Mouse (Mus musculus) midbrain, postnatal 0 days (tissue): ENCODE measurements around the gene Gtf3c3. TPM values are rescaled to one million over a fixed set of nuclear protein-coding genes. Genes with fewer than 3 reads are reported as not detected.

Experiments
- ATAC-seq: fragments of 200-750 bp; cut with Nextera tagmentation; 2 replicates; pipeline ENCODE4 v1.8.0; 2017; ENCODE audit warnings: moderate number of reproducible peaks, mild to moderate bottlenecking, moderate TSS enrichment, moderate library complexity; ENCODE audit not compliant: low FRiP score
- DNase-seq: peaks from one replicate; pipeline ENCODE4 v3.0.0-alpha.2; 2015; ENCODE audit warnings: low spot score
- H3K27ac ChIP-seq: fragments of 300-500 bp; sonication (generic); 2 replicates; pipeline ENCODE4 v1.5.1; 2014; ENCODE audit warnings: low read depth, mild to moderate bottlenecking, low read length, mixed read lengths
- H3K27me3 ChIP-seq: fragments of 300-500 bp; sonication (generic); 2 replicates; pipeline ENCODE4 v1.6.1; 2014; ENCODE audit warnings: low read length, control low read depth, mixed read lengths; ENCODE audit not compliant: insufficient read depth
- H3K36me3 ChIP-seq: fragments of 300-500 bp; sonication (generic); 2 replicates; pipeline ENCODE4 v1.6.1; 2014; ENCODE audit warnings: low read length, control low read depth, mixed read lengths; ENCODE audit not compliant: insufficient read depth
- H3K4me1 ChIP-seq: fragments of 300-500 bp; sonication (generic); 2 replicates; pipeline ENCODE4 v1.6.1; 2014; ENCODE audit warnings: mild to moderate bottlenecking, control low read depth, antibody characterized with exemption, low read length, mixed read lengths; ENCODE audit not compliant: insufficient read depth
- H3K4me2 ChIP-seq: fragments of 300-500 bp; sonication (generic); 2 replicates; pipeline ENCODE4 v1.6.1; 2014; ENCODE audit warnings: low read depth, mild to moderate bottlenecking, low read length, mixed read lengths; ENCODE audit not compliant: poor library complexity, severe bottlenecking
- H3K4me3 ChIP-seq: fragments of 300-500 bp; sonication (generic); 2 replicates; pipeline ENCODE4 v1.5.1; 2014; ENCODE audit warnings: low read depth, mild to moderate bottlenecking, low read length, moderate library complexity
- H3K9ac ChIP-seq: fragments of 300-500 bp; sonication (generic); replicated peaks from 2 replicates; pipeline ENCODE4 v1.6.1; 2014; ENCODE audit warnings: mild to moderate bottlenecking, low read length, moderate library complexity, mixed read lengths; ENCODE audit not compliant: poor library complexity, severe bottlenecking
- H3K9me3 ChIP-seq: fragments of 300-500 bp; sonication (generic); 2 replicates; pipeline ENCODE4 v1.6.1; 2016; ENCODE audit warnings: low read length, control low read depth
- CTCF ChIP-seq: IDR thresholded peaks from 2 replicates; pipeline ENCODE4 v1.5.1; 2016; ENCODE audit warnings: antibody characterized with exemption, mild to moderate bottlenecking
- WGBS: fragments of 180-500 bp; shearing (Covaris S2); extraction: QIAGEN DNeasy Blood & Tissue Kit; methylation state at CpG from one replicate; pipeline ENCODE4 v1.1.7; 2014; 5-methylcytosine and 5-hydroxymethylcytosine counted together
- polyA plus RNA-seq: library from polyadenylated mRNA; unstranded; fragments of >200 nt; fragmentation: Nextera tagmentation; extraction: Ambion mirVana; gene quantifications from 2 replicates; pipeline ENCODE4 v1.2.1, GENCODE M21; 2015
- total RNA-seq: library from RNA; depleted of rRNA; stranded (reverse); fragments of >200 nt; gene quantifications from 2 replicates; pipeline ENCODE4 v1.2.3, GENCODE M21; 2014

Gene Gtf3c3
- total and polyA plus RNA-seq, 2 experiments from 2014 or later = 17.3 to 23.2 TPM

DNA sequence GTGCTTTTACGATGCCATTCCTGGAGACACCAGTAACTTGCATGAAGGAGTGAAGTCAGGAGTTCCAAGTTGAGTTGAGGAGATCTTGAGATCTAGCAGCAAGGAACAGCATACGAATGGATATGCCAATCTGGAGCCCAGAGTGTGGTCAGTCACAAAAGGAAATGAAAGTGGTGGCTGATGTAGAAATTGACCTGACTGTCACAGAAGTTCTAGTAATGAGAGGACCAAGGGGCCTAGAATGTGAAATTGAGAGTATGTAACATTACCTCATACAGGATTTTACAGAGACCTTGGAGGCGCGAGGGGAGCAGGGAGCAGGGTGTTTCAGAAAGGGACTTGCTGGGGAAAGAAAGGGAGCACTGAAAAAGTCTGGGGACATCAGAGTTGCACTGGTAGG lies 10.1 kb upstream of the Gtf3c3 start:
- DNase-seq (no peak), ATAC-seq (no peak)
- Histone ChIP-seq H3K9ac (no peak overlapping the region), H3K27me3 (no peaks in the 10 kb centered on the region), H3K36me3 (no peaks in the 10 kb centered on the region), H3K4me1 (no peaks in the 10 kb centered on the region), H3K4me2 (no peak overlapping the region), H3K9me3 (no peaks in the 10 kb centered on the region), H3K4me3 (no peak overlapping the region), H3K27ac (no peak overlapping the region)
- 82% methylated on average over 4 of the region's 4 CpGs for WGBS
- TF ChIP-seq CTCF = no peak

DNA sequence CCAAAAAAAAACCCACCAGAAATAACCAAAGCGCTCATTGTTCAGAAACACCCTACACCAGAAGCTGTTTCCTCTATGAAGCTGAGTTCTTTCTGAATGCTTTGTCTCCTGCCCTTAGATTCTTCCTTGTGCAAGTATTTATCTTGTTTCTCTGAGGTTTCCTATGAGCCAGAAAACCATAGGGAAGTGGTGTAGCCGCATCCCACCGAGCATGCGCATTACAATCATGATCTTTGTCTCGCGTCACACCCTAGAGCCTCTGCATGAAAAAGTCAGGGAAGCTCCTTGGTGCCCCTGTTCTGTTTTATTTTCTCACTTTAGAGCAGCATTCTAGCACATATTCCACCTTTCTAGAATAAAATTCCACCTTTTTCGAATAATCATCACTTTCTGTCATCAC lies 4.9 kb upstream of the Gtf3c3 start:
- peak; percentile 40 for DNase-seq
- ATAC-seq = no peak
- no peak overlapping the region for H3K4me3 ChIP-seq
- H3K4me2 ChIP-seq = no peak overlapping the region
- no peaks in the 10 kb centered on the region for H3K4me1 ChIP-seq
- 49% methylated on average over 7 of the region's 7 CpGs for WGBS
- no peaks in the 10 kb centered on the region for H3K27me3 ChIP-seq
- no peak overlapping the region for H3K9ac ChIP-seq
- no peaks in the 10 kb centered on the region for H3K9me3 ChIP-seq
- H3K27ac ChIP-seq = no peak overlapping the region
- TF ChIP-seq CTCF = no peak
- H3K36me3 ChIP-seq = no peaks in the 10 kb centered on the region

DNA sequence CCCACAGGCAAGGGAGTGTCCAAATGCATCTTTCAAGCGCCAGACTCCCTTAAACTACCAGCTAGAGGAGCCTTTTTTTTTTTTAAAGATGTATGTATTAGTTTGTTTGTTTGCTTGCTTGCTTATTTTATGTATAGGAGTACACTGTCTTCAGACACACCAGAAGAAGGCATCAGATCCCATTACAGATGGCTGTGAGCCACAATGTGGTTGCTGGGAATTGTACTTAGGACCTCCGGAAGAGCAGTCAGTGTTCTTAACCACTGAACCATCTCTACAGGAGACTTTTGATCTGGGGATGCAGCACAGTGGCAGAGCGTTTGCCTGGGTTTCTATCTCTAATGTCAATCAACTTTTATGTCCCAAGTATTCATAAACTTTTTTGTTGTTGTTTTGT lies 307 bp upstream of the Gtf3c3 start:
- 0 out of 2 replicates have a peak overlapping the region, but pooled peaks have one; percentile 32 for H3K27ac ChIP-seq
- H3K27me3 ChIP-seq = no peaks in the 10 kb centered on the region
- H3K4me3 ChIP-seq = peak overlapping the region; percentile 76
- no peaks in the 10 kb centered on the region for H3K36me3 ChIP-seq
- DNase-seq (no peak), ATAC-seq (0 out of 2 replicates have a peak, but pooled peaks have one; percentile 4)
- no peak for TF ChIP-seq CTCF
- peak overlapping the region; percentile 64 for H3K4me2 ChIP-seq
- H3K4me1 ChIP-seq = peaks cover 10% of the 10 kb centered on the region
- WGBS = 38% methylated on average over 3 of the region's 3 CpGs
- peak overlapping the region; percentile 83 for H3K9ac ChIP-seq
- no peaks in the 10 kb centered on the region for H3K9me3 ChIP-seq

DNA sequence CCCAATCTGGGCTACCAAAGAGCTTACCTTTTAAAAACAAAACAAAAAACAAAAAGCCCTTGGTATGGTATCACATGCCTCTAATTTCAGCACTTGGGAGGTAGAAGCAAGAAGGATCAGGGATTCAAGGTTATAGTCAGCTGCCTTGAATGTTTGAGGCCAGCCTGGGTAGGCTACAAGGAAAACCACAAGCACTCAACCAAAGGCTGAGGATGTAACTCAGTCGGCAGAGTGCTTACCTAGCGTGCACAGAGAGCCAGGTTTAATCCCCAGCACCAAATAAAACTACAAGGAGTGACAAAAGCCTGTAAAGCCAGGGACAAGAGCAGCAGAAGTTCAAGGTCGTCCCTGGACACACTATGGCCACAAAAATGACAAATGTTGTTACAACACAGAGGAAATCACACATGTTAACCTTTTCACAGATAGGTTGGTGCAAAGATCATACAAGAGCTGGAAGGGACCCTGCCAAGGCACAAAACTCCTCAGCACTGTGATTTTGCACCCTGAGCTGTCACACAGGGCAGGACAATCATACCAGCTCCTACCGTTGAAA lies 16.5 kb downstream of the Gtf3c3 start:
- no peak overlapping the region for H3K4me3 ChIP-seq
- no peak for DNase-seq
- TF ChIP-seq CTCF = no peak
- no peak overlapping the region for H3K27ac ChIP-seq
- no peak overlapping the region for H3K9ac ChIP-seq
- H3K27me3 ChIP-seq = no peaks in the 10 kb centered on the region
- no peaks in the 10 kb centered on the region for H3K9me3 ChIP-seq
- no peak overlapping the region for H3K4me2 ChIP-seq
- peaks cover 55% of the 10 kb centered on the region for H3K36me3 ChIP-seq
- no peak for ATAC-seq
- 96% methylated on average over 4 of the region's 4 CpGs for WGBS
- no peaks in the 10 kb centered on the region for H3K4me1 ChIP-seq

DNA sequence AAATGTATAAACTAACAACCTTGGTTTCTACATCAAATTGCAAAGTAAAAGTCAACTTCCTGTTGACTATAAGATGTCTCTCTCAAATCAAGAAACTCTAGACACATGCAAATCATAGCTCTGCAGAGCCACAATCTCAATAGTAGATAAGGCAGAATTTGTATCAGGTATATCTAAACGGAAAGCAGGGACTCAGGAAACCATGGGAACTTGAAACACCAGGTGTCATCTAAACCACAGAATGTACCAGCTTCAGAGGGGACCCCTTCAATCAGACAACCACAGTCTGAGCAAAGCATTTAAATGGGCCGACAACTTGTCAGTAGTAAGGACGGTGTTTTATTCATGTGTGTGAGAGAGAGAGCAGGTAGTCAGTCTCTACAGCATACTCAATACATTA lies 17.1 kb downstream of the Gtf3c3 start:
- Histone ChIP-seq H3K9ac (no peak overlapping the region), H3K4me3 (no peak overlapping the region), H3K27me3 (no peaks in the 10 kb centered on the region), H3K9me3 (no peaks in the 10 kb centered on the region), H3K4me1 (no peaks in the 10 kb centered on the region), H3K27ac (no peak overlapping the region), H3K36me3 (peaks cover 52% of the 10 kb centered on the region), H3K4me2 (no peak overlapping the region)
- 97% methylated on average over 3 of the region's 3 CpGs for WGBS
- ATAC-seq (no peak), DNase-seq (no peak)
- no peak for TF ChIP-seq CTCF

DNA sequence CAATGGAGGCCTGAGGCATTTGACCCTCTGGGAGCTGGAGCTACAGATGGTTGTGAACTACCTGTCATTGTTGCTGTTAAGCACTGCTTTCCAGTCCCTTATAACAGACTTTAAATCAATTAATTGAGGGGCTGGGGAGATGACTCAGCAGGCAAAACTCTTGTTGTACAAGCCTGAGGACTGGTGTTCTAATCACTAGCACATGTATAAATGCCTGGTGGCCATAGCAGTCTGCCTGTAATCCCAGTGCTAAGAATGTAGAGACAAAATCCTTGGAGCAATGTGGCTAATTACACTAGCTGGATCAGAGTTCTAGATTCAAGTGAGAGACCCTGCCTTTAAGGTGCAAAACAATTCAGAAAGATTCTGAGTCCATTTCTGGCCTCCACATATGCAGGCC lies 36.0 kb downstream of the Gtf3c3 start:
- DNase-seq (no peak), ATAC-seq (no peak)
- Histone ChIP-seq H3K9ac (no peak overlapping the region), H3K4me3 (no peak overlapping the region), H3K36me3 (peaks cover 22% of the 10 kb centered on the region), H3K27ac (no peak overlapping the region), H3K9me3 (no peaks in the 10 kb centered on the region), H3K27me3 (no peaks in the 10 kb centered on the region), H3K4me2 (no peak overlapping the region), H3K4me1 (no peaks in the 10 kb centered on the region)
- TF ChIP-seq CTCF = no peak
